Mouse (Mus musculus) kidney, embryonic 14.5 days (tissue): ENCODE results near the gene Plekha1. TPM values are rescaled to one million over a fixed set of nuclear protein-coding genes. Genes with fewer than 3 reads are reported as not detected.

ENCODE experiments used
- ATAC-seq: fragments of 200-750 bp; cut with Nextera tagmentation; 2 replicates; pipeline ENCODE4 v1.8.0; 2017; ENCODE audit warnings: moderate number of reproducible peaks, mild to moderate bottlenecking, moderate TSS enrichment, moderate library complexity; ENCODE audit not compliant: low FRiP score, low TSS enrichment
- H3K27ac ChIP-seq: fragments of 300-500 bp; sonication (generic); 2 replicates; pipeline ENCODE4 v1.5.1; 2014; ENCODE audit warnings: low read depth, mild to moderate bottlenecking, low read length, moderate library complexity, mixed read lengths
- H3K27me3 ChIP-seq: fragments of 300-500 bp; sonication (generic); 2 replicates; pipeline ENCODE4 v1.6.1; 2014; ENCODE audit warnings: mild to moderate bottlenecking, low read length; ENCODE audit not compliant: control insufficient read depth, insufficient read depth
- H3K36me3 ChIP-seq: fragments of 300-500 bp; sonication (generic); 2 replicates; pipeline ENCODE4 v1.6.1; 2014; ENCODE audit warnings: low read length, mixed read lengths; ENCODE audit not compliant: control insufficient read depth, insufficient read depth
- H3K4me1 ChIP-seq: fragments of 300-500 bp; sonication (generic); 2 replicates; pipeline ENCODE4 v1.6.1; 2014; ENCODE audit warnings: low read length, mixed read lengths; ENCODE audit not compliant: control insufficient read depth, insufficient read depth
- H3K4me2 ChIP-seq: fragments of 300-500 bp; sonication (generic); replicated peaks from 2 replicates; pipeline ENCODE4 v1.6.1; 2014; ENCODE audit warnings: low read depth, mild to moderate bottlenecking, low read length
- H3K4me3 ChIP-seq: fragments of 300-500 bp; sonication (generic); 2 replicates; pipeline ENCODE4 v1.5.1; 2014; ENCODE audit warnings: mild to moderate bottlenecking, low read length
- H3K9ac ChIP-seq: fragments of 300-500 bp; sonication (generic); 2 replicates; pipeline ENCODE4 v1.6.1; 2014; ENCODE audit warnings: low read depth, mild to moderate bottlenecking, low read length, moderate library complexity
- H3K9me3 ChIP-seq: fragments of 300-500 bp; sonication (generic); 2 replicates; pipeline ENCODE4 v1.6.1; 2016; ENCODE audit warnings: low read length; ENCODE audit not compliant: control insufficient read depth
- WGBS: fragments of 180-500 bp; shearing (Covaris S2); extraction: QIAGEN DNeasy Blood & Tissue Kit; methylation state at CpG from one replicate; pipeline ENCODE4 v1.1.7; 2014; 5-methylcytosine and 5-hydroxymethylcytosine counted together
- polyA plus RNA-seq: library from polyadenylated mRNA; unstranded; fragments of >200 nt; fragmentation: Nextera tagmentation; extraction: Ambion mirVana; gene quantifications from 2 replicates; pipeline ENCODE4 v1.2.1, GENCODE M21; 2014

Plekha1 gene
- polyA plus RNA-seq, 1 experiment from 2014 or later, result 72.9 TPM

DNA sequence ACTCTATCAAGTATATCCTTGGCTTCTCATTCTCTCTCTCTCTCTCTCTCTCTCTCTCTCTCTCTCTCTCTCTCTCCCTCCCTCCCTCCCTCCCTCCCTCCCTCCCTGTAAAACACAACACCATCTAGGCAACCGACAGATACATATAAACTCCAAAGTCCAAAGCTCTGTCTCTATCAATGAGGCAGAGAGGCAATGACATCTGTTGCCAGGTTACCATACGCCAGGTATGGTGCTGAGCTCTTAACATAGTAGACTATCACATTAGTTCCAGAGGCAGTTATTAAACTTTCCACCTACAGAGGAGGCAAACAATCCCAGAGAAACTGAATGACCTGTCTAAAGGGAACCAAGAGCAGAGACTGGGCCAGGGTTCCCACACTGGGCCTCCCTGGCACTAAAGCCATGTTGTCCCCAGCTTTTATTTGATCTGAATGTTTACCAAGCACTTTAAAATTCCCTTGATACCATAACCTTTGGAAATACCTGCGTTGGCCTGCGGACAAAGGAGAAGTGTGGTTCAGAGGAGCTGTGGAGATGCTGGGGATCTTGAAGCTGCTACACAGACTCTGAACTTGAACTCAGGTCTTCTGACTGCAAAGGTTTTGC, 10.8 kb upstream of the Plekha1 start:
- WGBS, result 79% methylated on average over 4 of the region's 4 CpGs
- H3K9ac ChIP-seq, result no peak overlapping the region
- no peaks in the 10 kb centered on the region for H3K4me1 ChIP-seq
- H3K4me2 ChIP-seq, result no peak overlapping the region
- no peaks in the 10 kb centered on the region for H3K9me3 ChIP-seq
- H3K27ac ChIP-seq, result no peak overlapping the region
- no peaks in the 10 kb centered on the region for H3K36me3 ChIP-seq
- ATAC-seq, result no peak
- H3K4me3 ChIP-seq, result no peak overlapping the region
- no peaks in the 10 kb centered on the region for H3K27me3 ChIP-seq

DNA sequence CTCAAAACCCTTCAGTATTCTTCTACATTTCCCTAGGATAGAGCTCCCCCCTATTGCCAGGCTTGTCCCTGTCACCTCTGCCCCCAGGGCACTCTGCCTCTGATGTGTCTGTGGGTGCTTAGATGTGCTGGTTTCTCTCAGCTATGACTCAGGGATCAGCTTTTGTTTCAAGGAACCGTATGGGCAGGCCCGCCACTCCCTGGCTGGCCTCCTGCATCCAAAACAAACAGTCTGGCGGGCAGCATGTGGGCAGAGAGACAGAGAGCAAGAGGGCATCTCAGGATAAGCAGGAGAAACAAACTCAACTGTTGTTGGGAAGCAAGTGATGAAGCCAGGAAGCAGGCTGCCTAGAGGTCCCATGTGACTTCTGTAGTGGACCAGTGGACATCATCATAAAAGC, 9.9 kb upstream of the Plekha1 start:
- 0 out of 2 replicates have a peak, but pooled peaks cover under 1% of the 10 kb centered on the region for H3K4me1 ChIP-seq
- H3K4me3 ChIP-seq, result no peak overlapping the region
- no peak for ATAC-seq

DNA sequence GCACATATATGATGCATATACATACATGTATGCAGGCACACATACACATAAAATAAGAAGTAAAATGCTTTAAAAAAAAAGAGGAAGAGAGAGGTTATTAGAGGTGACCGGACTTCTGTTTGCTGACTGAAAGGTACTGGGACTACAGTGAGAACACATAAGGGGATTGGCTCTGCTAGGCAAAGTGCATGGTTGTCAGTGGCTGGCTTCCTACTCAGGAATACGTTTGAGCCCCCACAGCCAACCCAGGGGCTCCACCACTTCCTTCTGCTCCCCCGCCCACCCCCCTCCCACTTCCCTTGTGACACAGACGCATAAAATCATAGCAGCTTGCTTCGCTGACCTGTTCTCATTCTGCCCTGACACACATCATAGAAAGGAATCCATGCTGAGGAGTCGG, 7.6 kb upstream of the Plekha1 start:
- no peak overlapping the region for H3K4me2 ChIP-seq
- no peak overlapping the region for H3K27ac ChIP-seq
- no peaks in the 10 kb centered on the region for H3K36me3 ChIP-seq
- 68% methylated on average over 6 of the region's 6 CpGs for WGBS
- H3K4me3 ChIP-seq, result no peak overlapping the region
- H3K9me3 ChIP-seq, result no peaks in the 10 kb centered on the region
- H3K4me1 ChIP-seq, result peaks cover 8% of the 10 kb centered on the region; the same call in 1 of the 2 replicates
- no peak overlapping the region for H3K9ac ChIP-seq
- ATAC-seq, result no peak
- no peaks in the 10 kb centered on the region for H3K27me3 ChIP-seq

More for the DNA sequence above, 9.9 kb upstream of the Plekha1 start:
- no peak overlapping the region for H3K4me2 ChIP-seq
- H3K9ac ChIP-seq, result no peak overlapping the region
- H3K36me3 ChIP-seq, result no peaks in the 10 kb centered on the region
- no peaks in the 10 kb centered on the region for H3K9me3 ChIP-seq
- WGBS, result 37% methylated on average over 3 of the region's 3 CpGs
- H3K27ac ChIP-seq, result no peak overlapping the region
- H3K27me3 ChIP-seq, result no peaks in the 10 kb centered on the region

DNA sequence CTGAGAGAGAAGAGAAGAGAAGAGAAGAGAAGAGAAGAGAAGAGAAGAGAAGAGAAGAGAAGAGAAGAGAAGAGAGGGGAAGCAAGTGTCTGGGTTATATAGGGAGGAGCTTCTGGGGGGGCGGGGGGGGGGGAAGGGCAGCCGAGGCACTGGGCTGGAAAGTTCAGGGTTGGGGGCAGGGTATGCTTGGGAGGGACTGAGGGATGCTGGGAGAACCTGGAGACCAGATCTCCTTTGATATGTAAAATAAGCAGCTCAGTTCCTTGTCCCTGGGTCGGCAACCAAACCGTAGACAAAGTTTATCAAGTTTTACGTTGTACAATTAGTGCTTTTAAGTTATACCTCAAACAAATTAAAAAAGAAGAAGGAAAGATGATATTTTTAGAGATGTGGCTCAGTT, 5.6 kb upstream of the Plekha1 start:
- no peak overlapping the region; the same call in 1 of the 2 replicates for H3K27ac ChIP-seq
- no peak overlapping the region for H3K9ac ChIP-seq
- H3K4me2 ChIP-seq, result no peak overlapping the region
- no peak overlapping the region for H3K4me3 ChIP-seq
- H3K4me1 ChIP-seq, result peaks cover 8% of the 10 kb centered on the region; the same call in 1 of the 2 replicates
- ATAC-seq, result no peak
- no peaks in the 10 kb centered on the region for H3K36me3 ChIP-seq
- H3K9me3 ChIP-seq, result no peaks in the 10 kb centered on the region
- 30% methylated on average over 4 of the region's 5 CpGs for WGBS
- peaks cover 4% of the 10 kb centered on the region; the same call in 1 of the 2 replicates for H3K27me3 ChIP-seq

DNA sequence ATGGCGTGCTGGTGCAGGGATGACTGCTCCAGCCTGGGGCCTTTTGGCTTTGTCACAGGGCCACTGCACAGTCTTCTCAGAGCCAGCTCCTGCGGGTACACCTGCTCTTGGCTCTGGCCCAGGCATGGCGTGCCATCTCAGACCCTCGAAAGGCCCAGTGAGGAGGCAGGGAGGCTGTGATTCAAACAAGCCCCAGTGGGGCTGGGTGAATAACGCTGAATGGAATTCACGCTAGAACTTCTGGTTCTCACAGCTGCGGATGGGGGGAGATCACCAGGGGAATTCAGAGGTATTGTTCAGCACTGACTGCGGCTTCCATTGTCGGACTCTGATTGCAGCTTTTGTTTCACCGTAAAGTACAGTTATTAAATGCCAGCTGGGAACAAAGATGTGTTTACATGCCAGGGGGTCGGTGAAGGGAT, 4.8 kb upstream of the Plekha1 start:
- Histone ChIP-seq H3K4me3 (no peak overlapping the region), H3K4me1 (peaks cover 8% of the 10 kb centered on the region; the same call in 1 of the 2 replicates), H3K27ac (peak overlapping the region; percentile 3; the same call in 1 of the 2 replicates), H3K27me3 (peaks cover 4% of the 10 kb centered on the region; the same call in 1 of the 2 replicates), H3K4me2 (no peak overlapping the region), H3K9me3 (no peaks in the 10 kb centered on the region), H3K9ac (no peak overlapping the region), H3K36me3 (no peaks in the 10 kb centered on the region)
- 42% methylated on average over 11 of the region's 11 CpGs for WGBS
- ATAC-seq, result no peak

DNA sequence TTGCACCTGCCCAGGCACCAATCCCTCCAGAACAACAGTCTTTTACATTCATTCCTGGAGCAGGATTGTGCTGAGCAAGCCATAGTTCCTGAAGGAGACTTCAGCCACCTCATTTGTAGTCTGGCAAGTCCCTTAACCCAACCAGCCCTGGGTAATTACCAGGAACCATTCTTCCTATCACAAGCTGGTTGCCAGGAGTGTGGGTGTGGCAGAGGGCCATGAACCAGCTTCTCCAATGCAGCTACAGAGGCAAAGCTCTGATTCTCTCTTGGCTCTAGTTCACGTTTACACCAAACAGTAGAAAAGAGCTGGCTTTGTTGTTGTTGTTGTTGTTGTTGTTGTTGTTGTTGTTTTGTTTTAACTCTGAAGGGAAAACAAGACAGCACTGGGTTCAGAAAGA, 3.1 kb upstream of the Plekha1 start:
- peaks cover 8% of the 10 kb centered on the region; the same call in 1 of the 2 replicates for H3K4me1 ChIP-seq
- H3K27me3 ChIP-seq, result peaks cover 4% of the 10 kb centered on the region; the same call in 1 of the 2 replicates
- no peaks in the 10 kb centered on the region for H3K36me3 ChIP-seq
- H3K4me3 ChIP-seq, result no peak overlapping the region
- WGBS, result 49% methylated on average over 1 of the region's 1 CpGs
- H3K9me3 ChIP-seq, result no peaks in the 10 kb centered on the region
- H3K9ac ChIP-seq, result no peak overlapping the region
- no peak for ATAC-seq
- H3K4me2 ChIP-seq, result no peak overlapping the region
- no peak overlapping the region for H3K27ac ChIP-seq

DNA sequence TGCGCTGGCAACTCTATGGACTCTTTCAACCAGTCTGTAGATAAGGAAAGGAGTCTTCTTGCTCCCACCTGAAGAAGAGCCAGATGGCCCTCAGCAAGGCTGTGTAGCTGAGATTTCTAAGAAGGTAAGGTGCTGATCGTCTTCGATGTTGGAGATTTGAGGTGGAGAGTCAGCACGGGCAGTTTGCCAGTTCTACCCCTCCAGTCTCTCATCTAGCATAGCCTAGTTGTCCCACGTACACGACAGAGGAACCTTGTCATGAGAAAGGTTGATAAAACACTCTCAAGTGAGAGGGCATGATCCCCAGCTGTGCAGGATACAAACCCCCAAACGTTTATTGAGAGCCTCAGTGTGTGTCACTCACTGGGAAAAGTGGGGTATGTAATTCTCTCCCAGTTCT, 845 bp upstream of the Plekha1 start:
- WGBS, result 73% methylated on average over 7 of the region's 7 CpGs
- Histone ChIP-seq H3K4me1 (peaks cover 8% of the 10 kb centered on the region; the same call in 1 of the 2 replicates), H3K4me3 (no peak overlapping the region), H3K27ac (no peak overlapping the region), H3K9me3 (no peaks in the 10 kb centered on the region), H3K4me2 (no peak overlapping the region), H3K9ac (no peak overlapping the region), H3K36me3 (no peaks in the 10 kb centered on the region), H3K27me3 (peaks cover 4% of the 10 kb centered on the region; the same call in 1 of the 2 replicates)
- no peak for ATAC-seq

DNA sequence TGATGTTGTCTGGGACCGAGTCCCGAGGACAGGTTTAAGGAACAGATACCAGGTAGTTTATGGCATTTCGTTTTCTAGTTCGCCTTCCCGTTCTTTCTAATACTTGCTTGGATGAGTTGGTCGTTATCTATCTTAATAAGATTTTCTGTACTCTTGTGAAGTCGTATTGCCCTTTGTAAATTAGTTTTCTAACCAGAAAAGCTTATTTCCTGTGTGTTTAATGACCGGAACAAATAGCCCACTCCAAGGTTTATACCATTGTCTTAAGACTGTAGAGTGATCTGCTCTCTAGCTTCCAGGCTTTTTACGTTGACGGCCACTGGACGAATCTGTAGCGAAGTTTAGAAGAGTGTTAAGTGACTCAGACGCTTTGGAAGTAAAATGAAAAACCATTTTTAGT, 1.1 kb downstream of the Plekha1 start:
- peak overlapping the region; percentile 83 for H3K27ac ChIP-seq
- ATAC-seq, result no peak
- H3K4me2 ChIP-seq, result peak overlapping the region; percentile 46
- peak overlapping the region; percentile 91 for H3K9ac ChIP-seq
- H3K27me3 ChIP-seq, result peaks cover 4% of the 10 kb centered on the region; the same call in 1 of the 2 replicates
- peak overlapping the region; percentile 56 for H3K4me3 ChIP-seq
- WGBS, result 2% methylated on average over 13 of the region's 13 CpGs
- no peaks in the 10 kb centered on the region for H3K36me3 ChIP-seq
- 0 out of 2 replicates have a peak, but pooled peaks cover 4% of the 10 kb centered on the region for H3K4me1 ChIP-seq
- H3K9me3 ChIP-seq, result no peaks in the 10 kb centered on the region

DNA sequence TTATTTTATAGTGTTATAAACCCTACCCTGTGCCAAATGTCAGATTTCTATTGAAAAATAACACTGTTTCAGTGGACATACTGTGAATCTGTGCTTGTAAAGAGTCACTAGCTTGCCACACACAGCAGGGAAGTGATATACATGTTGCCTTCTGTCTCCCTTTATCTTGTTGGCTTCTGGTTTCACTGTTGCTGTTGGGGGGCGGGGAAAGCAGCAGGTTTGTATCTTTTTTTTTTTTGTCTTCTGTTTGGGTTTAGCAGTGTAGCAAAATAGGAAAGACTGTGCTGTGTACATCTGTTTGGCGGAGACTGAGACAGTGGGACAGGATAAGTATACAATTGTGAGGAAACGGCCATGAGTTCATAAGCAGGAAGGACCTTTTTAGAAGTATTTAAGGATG, 1.7 kb downstream of the Plekha1 start:
- no peak overlapping the region for H3K9ac ChIP-seq
- WGBS, result 60% methylated on average over 3 of the region's 3 CpGs
- H3K36me3 ChIP-seq, result no peaks in the 10 kb centered on the region
- H3K4me3 ChIP-seq, result peak overlapping the region; percentile 56
- peak overlapping the region; percentile 46 for H3K4me2 ChIP-seq
- H3K4me1 ChIP-seq, result 0 out of 2 replicates have a peak, but pooled peaks cover 4% of the 10 kb centered on the region
- H3K27me3 ChIP-seq, result peaks cover 4% of the 10 kb centered on the region; the same call in 1 of the 2 replicates
- H3K27ac ChIP-seq, result no peak overlapping the region
- no peaks in the 10 kb centered on the region for H3K9me3 ChIP-seq
- ATAC-seq, result no peak
